Mouse (Mus musculus): Measurements from ENCODE around the gene Gm10197. TPM values are rescaled to one million over a fixed set of nuclear protein-coding genes. Genes with fewer than 3 reads are reported as not detected.

Gm10197 gene
- total RNA-seq (2015; ENCODE audit: low replicate concordance) = not detected in 2 replicates
- not detected in 2 replicates for total RNA-seq (2017; ENCODE audit: low replicate concordance)

- ATAC-seq (replicated peaks; ENCODE audit: low FRiP score, poor library complexity, severe bottlenecking) = no peak
Observed at GRCm38 (mm10) chr19:53371666-53372065, at the start of gene Gm10197. Gm10197 (minus strand) TSS chr19:53371766.

GRCm38 (mm10) chr19:53420924-53421582 lies 49.5 kb upstream of the Gm10197 start:
- peak; percentile 48 for ATAC-seq (replicated peaks; ENCODE audit: low FRiP score, poor library complexity, severe bottlenecking)

GRCm38 (mm10) chr19:53419834-53420233 lies 48.3 kb upstream of the Gm10197 start:
- ATAC-seq (replicated peaks; ENCODE audit: low FRiP score, poor library complexity, severe bottlenecking) = no peak

GRCm38 (mm10) chr19:53415198-53415597 lies 43.6 kb upstream of the Gm10197 start:
- no peak for ATAC-seq (replicated peaks; ENCODE audit: low FRiP score, poor library complexity, severe bottlenecking)

- ATAC-seq (replicated peaks; ENCODE audit: low FRiP score, poor library complexity, severe bottlenecking) = no peak
Observed at GRCm38 (mm10) chr19:53414650-53415049, 43.1 kb upstream of the Gm10197 start.

- ATAC-seq (replicated peaks; ENCODE audit: low FRiP score, poor library complexity, severe bottlenecking) = no peak
Observed at GRCm38 (mm10) chr19:53413617-53414380, 42.2 kb upstream of the Gm10197 start.

GRCm38 (mm10) chr19:53412149-53412848 lies 40.7 kb upstream of the Gm10197 start:
- ATAC-seq (replicated peaks; ENCODE audit: low FRiP score, poor library complexity, severe bottlenecking) = no peak

GRCm38 (mm10) chr19:53409663-53410307 lies 38.2 kb upstream of the Gm10197 start:
- ATAC-seq (replicated peaks; ENCODE audit: low FRiP score, poor library complexity, severe bottlenecking) = no peak

- no peak for ATAC-seq (replicated peaks; ENCODE audit: low FRiP score, poor library complexity, severe bottlenecking)
Observed at GRCm38 (mm10) chr19:53408398-53408797, 36.8 kb upstream of the Gm10197 start.

- no peak for ATAC-seq (replicated peaks; ENCODE audit: low FRiP score, poor library complexity, severe bottlenecking)
Observed at GRCm38 (mm10) chr19:53407350-53407749, 35.8 kb upstream of the Gm10197 start.

GRCm38 (mm10) chr19:53405810-53406209 lies 34.2 kb upstream of the Gm10197 start:
- no peak for ATAC-seq (replicated peaks; ENCODE audit: low FRiP score, poor library complexity, severe bottlenecking)

GRCm38 (mm10) chr19:53404837-53405356 lies 33.3 kb upstream of the Gm10197 start:
- no peak for ATAC-seq (replicated peaks; ENCODE audit: low FRiP score, poor library complexity, severe bottlenecking)

- ATAC-seq (replicated peaks; ENCODE audit: low FRiP score, poor library complexity, severe bottlenecking) = no peak
Observed at GRCm38 (mm10) chr19:53404219-53404836, 32.8 kb upstream of the Gm10197 start.

- no peak for ATAC-seq (replicated peaks; ENCODE audit: low FRiP score, poor library complexity, severe bottlenecking)
Observed at GRCm38 (mm10) chr19:53402741-53403432, 31.3 kb upstream of the Gm10197 start.

- no peak for ATAC-seq (replicated peaks; ENCODE audit: low FRiP score, poor library complexity, severe bottlenecking)
Observed at GRCm38 (mm10) chr19:53400332-53401110, 29.0 kb upstream of the Gm10197 start.

- ATAC-seq (replicated peaks; ENCODE audit: low FRiP score, poor library complexity, severe bottlenecking) = no peak
Observed at GRCm38 (mm10) chr19:53399213-53399612, 27.6 kb upstream of the Gm10197 start.

GRCm38 (mm10) chr19:53397451-53398233 lies 26.1 kb upstream of the Gm10197 start:
- no peak for ATAC-seq (replicated peaks; ENCODE audit: low FRiP score, poor library complexity, severe bottlenecking)

All from erythroid progenitor cell, adult 5-6 weeks (primary cell).